Mouse (Mus musculus): ENCODE measurements at regions not wholly inside any gene's neighbourhood (a gene's known extent, or its start where the extent isn't known, plus 50 kb on each side); places are given as distances from the start of the nearest gene placed in this dataset.

DNA sequence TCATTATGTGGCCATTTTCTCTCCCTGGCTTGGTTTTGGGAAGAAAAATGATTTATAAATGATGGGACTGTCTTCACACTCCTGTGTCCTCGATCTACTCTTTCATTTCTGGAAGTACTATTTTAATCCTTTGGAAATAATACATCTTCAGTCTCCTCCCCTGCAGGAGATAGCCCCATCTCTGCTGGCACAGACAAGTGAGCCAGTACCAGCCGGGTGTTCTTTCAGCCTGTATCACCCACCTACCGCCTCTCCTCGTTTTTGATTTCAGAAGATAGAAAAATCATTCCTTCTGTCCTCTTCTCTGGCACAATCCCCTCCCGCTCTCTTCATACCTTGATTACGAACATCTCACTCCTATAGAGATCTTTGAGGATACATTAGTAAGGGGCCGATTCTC, 140.4 kb upstream of the Gm10131 start:
- no peak for TF ChIP-seq POLR2A (IDR thresholded peaks at IDR 0.05; ENCODE audit: insufficient read depth, low read depth, low read length)
- no peak for TF ChIP-seq CTCF (IDR thresholded peaks at IDR 0.05; ENCODE audit: insufficient read depth, low read depth, low read length)
